Mouse (Mus musculus) midbrain, embryonic 16.5 days (tissue): ENCODE measurements around the gene Gm20388. TPM values are rescaled to one million over a fixed set of nuclear protein-coding genes. Genes with fewer than 3 reads are reported as not detected.

Experiments
- ATAC-seq: fragments of 200-750 bp; cut with Nextera tagmentation; 2 replicates; pipeline ENCODE4 v1.8.0; 2017; ENCODE audit warnings: moderate TSS enrichment
- H3K27ac ChIP-seq: fragments of 300-500 bp; sonication (generic); 2 replicates; pipeline ENCODE4 v1.5.1; 2014; ENCODE audit warnings: mild to moderate bottlenecking, low read length, mixed read lengths
- H3K27me3 ChIP-seq: fragments of 300-500 bp; sonication (generic); 2 replicates; pipeline ENCODE4 v1.6.1; 2014; ENCODE audit warnings: low read depth, low read length, mixed read lengths; ENCODE audit not compliant: control insufficient read depth, insufficient read depth
- H3K36me3 ChIP-seq: fragments of 300-500 bp; sonication (generic); 2 replicates; pipeline ENCODE4 v1.6.1; 2014; ENCODE audit warnings: mild to moderate bottlenecking, low read length, moderate library complexity, mixed read lengths; ENCODE audit not compliant: control insufficient read depth, insufficient read depth
- H3K4me1 ChIP-seq: fragments of 300-500 bp; sonication (generic); 2 replicates; pipeline ENCODE4 v1.6.1; 2014; ENCODE audit warnings: mild to moderate bottlenecking, low read length, mixed read lengths; ENCODE audit not compliant: control insufficient read depth, insufficient read depth
- H3K4me2 ChIP-seq: fragments of 300-500 bp; sonication (generic); 2 replicates; pipeline ENCODE4 v1.6.1; 2014; ENCODE audit warnings: mild to moderate bottlenecking, low read length, mixed read lengths
- H3K4me3 ChIP-seq: fragments of 300-500 bp; sonication (generic); 2 replicates; pipeline ENCODE4 v1.5.1; 2014; ENCODE audit warnings: low read depth, mild to moderate bottlenecking, low read length, moderate library complexity, mixed read lengths
- H3K9ac ChIP-seq: fragments of 300-500 bp; sonication (generic); 2 replicates; pipeline ENCODE4 v1.6.1; 2014; ENCODE audit warnings: low read depth, low read length, mixed read lengths
- H3K9me3 ChIP-seq: fragments of 300-500 bp; sonication (generic); replicated peaks from 2 replicates; pipeline ENCODE4 v1.6.1; 2014; ENCODE audit warnings: mild to moderate bottlenecking, low read length, mixed read lengths; ENCODE audit not compliant: control insufficient read depth, poor library complexity, severe bottlenecking
- WGBS: fragments of 180-500 bp; shearing (Covaris S2); extraction: QIAGEN DNeasy Blood & Tissue Kit; methylation state at CpG from one replicate; pipeline ENCODE4 v1.1.7; 2014; 5-methylcytosine and 5-hydroxymethylcytosine counted together
- polyA plus RNA-seq: library from polyadenylated mRNA; unstranded; fragments of >200 nt; fragmentation: Nextera tagmentation; extraction: Ambion mirVana; gene quantifications from 2 replicates; pipeline ENCODE4 v1.2.1, GENCODE M21; 2015

The Gm20388 gene
- polyA plus RNA-seq, 1 experiment from 2014 or later = 7.5 TPM

- Histone ChIP-seq H3K27me3 (no peaks in the 10 kb centered on the region), H3K4me1 (no peaks in the 10 kb centered on the region), H3K9me3 (no peaks in the 10 kb centered on the region), H3K4me3 (no peak overlapping the region), H3K4me2 (no peak overlapping the region), H3K36me3 (0 out of 2 replicates have a peak, but pooled peaks cover 2% of the 10 kb centered on the region), H3K9ac (no peak overlapping the region), H3K27ac (no peak overlapping the region)
- no peak for ATAC-seq
- WGBS = 89% methylated on average over 13 of the region's 13 CpGs
Observed at GRCm38 (mm10) chr8:123990277-123991049, 4079.8 kb downstream of the Gm20388 start.

- Histone ChIP-seq H3K27me3 (no peaks in the 10 kb centered on the region), H3K4me2 (no peak overlapping the region), H3K4me1 (no peaks in the 10 kb centered on the region), H3K36me3 (peaks cover 10% of the 10 kb centered on the region), H3K9ac (no peak overlapping the region), H3K27ac (no peak overlapping the region), H3K9me3 (no peaks in the 10 kb centered on the region), H3K4me3 (no peak overlapping the region)
- 86% methylated on average over 8 of the region's 8 CpGs for WGBS
- no peak for ATAC-seq
Observed at GRCm38 (mm10) chr8:123992587-123992986, 4081.9 kb downstream of the Gm20388 start.

- no peak overlapping the region for H3K9ac ChIP-seq
- H3K4me2 ChIP-seq = no peak overlapping the region
- peaks cover 10% of the 10 kb centered on the region for H3K36me3 ChIP-seq
- no peak overlapping the region for H3K4me3 ChIP-seq
- 96% methylated on average over 5 of the region's 5 CpGs for WGBS
- H3K9me3 ChIP-seq = no peaks in the 10 kb centered on the region
- no peaks in the 10 kb centered on the region for H3K27me3 ChIP-seq
- H3K27ac ChIP-seq = no peak overlapping the region
- H3K4me1 ChIP-seq = no peaks in the 10 kb centered on the region
- no peak for ATAC-seq
Observed at GRCm38 (mm10) chr8:123993597-123993996, 4083.0 kb downstream of the Gm20388 start.

DNA sequence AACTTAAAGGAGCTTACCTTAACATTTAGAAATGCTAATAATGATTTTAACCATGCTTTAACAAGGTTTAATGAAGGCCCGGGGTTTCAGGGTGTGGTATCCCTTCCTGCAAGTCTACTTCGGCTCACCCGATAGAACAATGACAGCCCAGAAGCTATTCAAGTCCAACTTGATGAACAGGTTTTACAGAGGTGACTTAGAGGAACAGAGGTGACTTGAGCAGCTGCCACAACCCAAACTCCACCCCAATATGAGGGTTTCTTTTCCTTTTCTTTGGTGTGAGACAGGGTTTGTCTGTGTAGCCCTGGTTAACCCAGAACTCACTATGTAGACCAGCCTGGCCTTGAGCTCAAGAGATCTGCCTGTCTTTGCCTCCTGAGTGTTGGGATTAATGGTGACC, 4083.4 kb downstream of the Gm20388 start:
- Histone ChIP-seq H3K9ac (no peak overlapping the region), H3K4me3 (no peak overlapping the region), H3K27me3 (no peaks in the 10 kb centered on the region), H3K4me2 (no peak overlapping the region), H3K36me3 (peaks cover 10% of the 10 kb centered on the region), H3K27ac (no peak overlapping the region), H3K4me1 (no peaks in the 10 kb centered on the region), H3K9me3 (no peaks in the 10 kb centered on the region)
- ATAC-seq = no peak
- WGBS = 94% methylated on average over 3 of the region's 3 CpGs

DNA sequence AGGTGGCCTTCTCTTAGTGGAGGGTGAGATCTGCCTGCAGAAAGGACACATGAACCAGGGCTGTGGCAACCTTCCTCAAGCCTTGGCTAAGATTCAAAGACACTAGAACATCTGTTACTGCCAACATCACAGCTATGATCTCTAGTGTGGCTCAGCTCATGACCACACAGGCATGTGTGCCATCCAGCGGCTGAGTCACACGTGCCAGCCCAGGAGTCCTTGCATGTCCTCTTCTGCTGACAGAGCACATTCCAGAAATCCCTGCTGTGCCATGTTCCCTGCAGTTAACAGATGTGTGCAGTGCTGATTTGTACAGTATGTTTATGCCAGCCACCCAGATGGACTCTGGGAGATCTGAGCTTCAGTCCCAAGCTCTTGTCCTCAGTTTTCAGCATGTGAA, 4088.9 kb downstream of the Gm20388 start:
- Histone ChIP-seq H3K4me1 (no peaks in the 10 kb centered on the region), H3K36me3 (peaks cover 25% of the 10 kb centered on the region), H3K27me3 (no peaks in the 10 kb centered on the region), H3K9me3 (no peaks in the 10 kb centered on the region), H3K4me2 (no peak overlapping the region), H3K9ac (no peak overlapping the region), H3K4me3 (no peak overlapping the region), H3K27ac (no peak overlapping the region)
- 96% methylated on average over 2 of the region's 2 CpGs for WGBS
- no peak for ATAC-seq

DNA sequence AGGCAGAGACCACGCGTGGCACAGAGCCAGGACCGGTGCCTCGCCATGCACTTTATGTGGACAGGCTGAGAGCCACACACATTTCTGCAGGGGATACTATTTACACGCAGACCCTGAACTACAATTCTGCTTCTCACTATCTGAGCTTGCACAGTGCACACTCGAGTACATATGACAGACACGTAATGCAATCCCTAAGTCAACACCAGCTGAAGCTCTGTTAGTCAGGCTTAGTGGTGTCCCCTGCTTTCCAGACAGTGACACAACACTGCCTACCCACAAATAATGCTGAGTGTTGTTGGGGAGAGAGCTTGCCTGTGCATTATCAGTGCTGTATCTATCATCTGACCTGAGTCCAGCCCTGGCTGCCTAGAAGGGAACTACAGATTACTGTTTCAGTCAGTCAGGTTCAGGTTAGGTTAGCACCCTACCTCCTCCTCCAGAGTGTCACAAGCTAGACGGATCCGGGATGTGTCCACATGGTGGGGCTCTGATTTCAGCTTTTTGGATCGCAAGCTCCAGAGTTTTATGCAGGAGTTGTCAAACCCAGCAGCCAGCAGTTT, 4092.0 kb downstream of the Gm20388 start:
- no peak for ATAC-seq
- no peak overlapping the region for H3K4me3 ChIP-seq
- no peaks in the 10 kb centered on the region for H3K9me3 ChIP-seq
- H3K4me2 ChIP-seq = no peak overlapping the region
- H3K4me1 ChIP-seq = no peaks in the 10 kb centered on the region
- no peaks in the 10 kb centered on the region for H3K27me3 ChIP-seq
- WGBS = 92% methylated on average over 10 of the region's 10 CpGs
- H3K9ac ChIP-seq = no peak overlapping the region
- no peak overlapping the region for H3K27ac ChIP-seq
- H3K36me3 ChIP-seq = peaks cover 27% of the 10 kb centered on the region

GRCm38 (mm10) chr8:124007829-124008228, 4097.2 kb downstream of the Gm20388 start:
- H3K27me3 ChIP-seq = no peaks in the 10 kb centered on the region
- no peak overlapping the region for H3K27ac ChIP-seq
- ATAC-seq = no peak
- H3K9me3 ChIP-seq = no peaks in the 10 kb centered on the region
- H3K4me3 ChIP-seq = no peak overlapping the region
- H3K4me1 ChIP-seq = no peaks in the 10 kb centered on the region
- no peak overlapping the region for H3K4me2 ChIP-seq
- peaks cover 34% of the 10 kb centered on the region for H3K36me3 ChIP-seq
- 93% methylated on average over 6 of the region's 6 CpGs for WGBS
- H3K9ac ChIP-seq = no peak overlapping the region

DNA sequence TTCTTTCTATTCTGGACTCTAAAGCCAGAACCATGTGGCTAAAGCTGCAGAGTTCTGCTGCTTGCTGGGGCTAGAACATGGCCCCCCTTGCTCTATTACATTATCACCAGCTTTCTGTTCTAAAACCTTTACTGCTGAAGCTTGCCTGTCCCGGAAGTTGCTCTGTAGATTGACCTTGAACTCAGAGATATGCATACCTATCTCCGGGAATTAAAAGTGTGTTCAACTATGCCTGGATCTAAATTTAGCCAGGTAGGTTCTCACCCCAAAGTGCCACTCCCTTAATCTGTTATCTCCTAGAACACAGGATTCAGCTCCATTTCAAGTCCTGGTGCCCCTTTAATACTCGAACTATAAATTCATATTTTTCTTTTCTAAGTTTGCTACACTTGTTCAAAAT, 4100.9 kb downstream of the Gm20388 start:
- peaks cover 18% of the 10 kb centered on the region for H3K36me3 ChIP-seq
- H3K9me3 ChIP-seq = no peaks in the 10 kb centered on the region
- H3K4me2 ChIP-seq = no peak overlapping the region
- H3K27me3 ChIP-seq = no peaks in the 10 kb centered on the region
- H3K4me1 ChIP-seq = no peaks in the 10 kb centered on the region
- no peak for ATAC-seq
- WGBS = 91% methylated on average over 3 of the region's 3 CpGs
- no peak overlapping the region for H3K9ac ChIP-seq
- no peak overlapping the region for H3K27ac ChIP-seq
- H3K4me3 ChIP-seq = no peak overlapping the region

- no peaks in the 10 kb centered on the region for H3K4me1 ChIP-seq
- H3K27ac ChIP-seq = no peak overlapping the region
- no peak overlapping the region for H3K4me3 ChIP-seq
- H3K36me3 ChIP-seq = peaks cover 15% of the 10 kb centered on the region; the same call in 1 of the 2 replicates
- H3K4me2 ChIP-seq = no peak overlapping the region
- no peaks in the 10 kb centered on the region for H3K27me3 ChIP-seq
- 95% methylated on average over 3 of the region's 3 CpGs for WGBS
- ATAC-seq = no peak
- no peaks in the 10 kb centered on the region for H3K9me3 ChIP-seq
- no peak overlapping the region for H3K9ac ChIP-seq
Observed at GRCm38 (mm10) chr8:124011989-124012586, 4101.4 kb downstream of the Gm20388 start.
